Mouse (Mus musculus) megakaryocyte-erythroid progenitor cell, adult 5-6 weeks (primary cell): Measurements from ENCODE around the gene Naa20. TPM values are rescaled to one million over a fixed set of nuclear protein-coding genes. Genes with fewer than 3 reads are reported as not detected.

Experiments used
- ATAC-seq: replicated peaks from 2 replicates; pipeline ENCODE4 v1.8.0; 2016; ENCODE audit warnings: mild to moderate bottlenecking, inconsistent platforms; ENCODE audit not compliant: severe bottlenecking, poor library complexity, low FRiP score, low TSS enrichment
- total RNA-seq, 2 experiments: library from RNA; stranded (forward) in 1 of 2; stranded (reverse) in 1 of 2; fragments of 200-1000, 215-1000 nt in 1 of 2; fragments of >200 nt in 1 of 2; fragmentation: Nextera tagmentation in 1 of 2; gene quantifications; 2 replicates each; pipeline ENCODE4 v1.2.3; 2014 to 2017

Gene Naa20
- total RNA-seq, 2 experiments from 2014 or later: 55.0 to 63.9 TPM

DNA sequence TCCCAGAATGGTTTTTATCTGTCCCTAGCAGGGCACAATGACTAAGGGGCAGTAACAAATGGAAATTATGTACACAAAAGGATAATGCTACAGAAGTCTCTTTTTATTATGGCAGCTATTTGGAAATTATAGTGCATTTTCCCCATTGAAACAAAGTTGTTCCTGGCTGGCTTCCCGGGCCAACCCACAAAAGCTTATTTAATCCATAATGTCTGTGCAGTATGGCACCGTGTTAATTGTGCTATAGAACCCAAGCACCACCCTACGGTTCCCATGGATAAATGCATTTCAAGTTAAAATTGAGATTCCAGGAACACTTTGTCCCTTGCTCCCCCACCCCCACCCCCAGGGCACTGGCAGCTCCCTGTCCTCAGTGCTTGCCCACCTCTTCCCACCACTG, 42.4 kb downstream of the Naa20 start:
- ATAC-seq: no peak

DNA sequence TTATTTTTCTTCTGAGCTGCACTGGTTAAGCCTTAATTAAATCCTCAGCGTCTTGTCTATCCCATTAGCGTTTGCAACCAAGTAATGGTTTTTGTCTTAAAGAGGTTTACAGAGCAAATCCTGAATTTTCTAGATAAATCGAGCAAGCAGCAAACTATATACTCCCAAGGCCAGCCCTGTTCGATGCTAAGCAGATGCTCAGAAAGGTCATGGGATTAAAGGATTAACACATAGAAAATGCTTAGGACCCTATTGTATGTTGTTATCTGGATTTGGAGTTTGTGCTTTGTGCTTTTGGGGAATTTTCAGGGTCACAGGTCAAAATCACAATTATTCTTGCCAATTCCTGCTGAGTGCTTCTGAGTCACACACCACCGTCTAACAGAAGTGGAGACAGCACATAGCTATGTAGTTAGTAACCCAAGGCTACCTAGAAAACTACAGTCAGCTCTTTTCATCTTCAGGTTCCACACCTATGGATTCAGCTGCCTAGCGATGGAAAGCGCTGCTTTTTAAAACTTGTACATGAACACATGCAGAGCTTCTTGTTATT, 46.6 kb downstream of the Naa20 start:
- no peak for ATAC-seq

DNA sequence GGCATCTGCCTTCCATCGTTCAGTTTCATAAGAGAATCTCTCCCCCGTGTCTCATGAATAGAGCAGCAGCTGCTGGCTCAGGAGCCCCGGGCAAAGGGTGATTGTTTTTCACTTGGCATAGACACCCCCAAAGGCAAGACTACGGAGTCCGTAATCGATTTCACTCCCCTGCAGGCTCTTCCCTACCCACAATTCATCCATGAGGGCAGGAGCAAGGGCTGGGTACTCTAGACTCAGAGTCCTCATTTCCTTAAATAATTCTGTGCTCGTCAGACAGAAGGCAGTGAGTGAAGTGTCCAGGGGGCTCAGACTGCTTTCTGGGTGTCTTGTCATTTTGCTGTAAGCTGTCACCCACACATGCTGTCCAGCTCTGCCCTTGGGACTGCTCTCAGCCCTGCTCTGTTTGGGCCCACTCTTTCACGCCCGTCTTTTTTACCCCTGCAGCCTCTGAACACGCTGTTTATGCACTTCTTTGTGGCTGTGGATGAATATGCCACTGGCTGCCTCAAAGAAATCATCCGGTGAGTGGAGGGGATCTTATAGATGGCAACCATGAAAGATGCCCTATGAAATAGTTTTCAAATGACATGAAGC, 47.7 kb downstream of the Naa20 start:
- ATAC-seq: no peak

DNA sequence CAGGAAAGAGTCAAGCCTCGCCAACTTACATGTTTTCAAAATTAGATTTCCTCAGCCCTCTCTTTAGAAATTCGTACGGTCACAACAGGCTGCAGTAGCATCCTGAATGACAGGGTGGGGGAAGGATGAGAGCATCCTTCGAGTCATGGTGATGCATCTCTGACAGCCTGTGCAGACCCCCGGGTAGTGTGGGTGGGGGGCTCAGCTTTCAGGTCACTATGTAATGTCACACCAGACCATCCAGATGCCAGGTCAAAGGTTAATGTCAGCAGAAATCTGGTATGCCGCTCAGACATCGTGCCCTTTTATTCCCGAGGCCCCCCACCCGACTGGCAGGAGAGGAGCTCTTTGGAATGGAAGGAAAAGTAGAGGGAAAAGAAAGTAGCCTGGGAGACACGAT, 48.3 kb downstream of the Naa20 start:
- ATAC-seq: no peak

DNA sequence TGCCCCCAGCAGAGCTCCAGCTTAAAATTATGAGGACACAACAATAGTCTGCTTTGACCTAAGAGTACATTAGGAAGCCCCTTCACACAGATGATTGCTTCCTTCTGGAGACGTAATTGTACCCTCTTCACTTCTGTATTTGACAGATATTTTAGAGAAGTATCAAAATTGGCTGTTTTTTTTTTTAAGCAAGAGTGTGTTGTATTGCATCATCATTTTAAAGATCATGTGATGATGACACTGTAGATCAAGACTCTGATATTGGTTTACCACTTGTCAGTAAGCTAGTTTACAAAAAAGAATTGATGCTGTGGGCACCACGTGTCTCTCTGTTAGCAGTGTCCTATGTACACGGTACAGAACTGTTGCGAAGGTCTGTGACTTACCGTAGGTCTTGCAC, 50.8 kb downstream of the Naa20 start:
- no peak for ATAC-seq

DNA sequence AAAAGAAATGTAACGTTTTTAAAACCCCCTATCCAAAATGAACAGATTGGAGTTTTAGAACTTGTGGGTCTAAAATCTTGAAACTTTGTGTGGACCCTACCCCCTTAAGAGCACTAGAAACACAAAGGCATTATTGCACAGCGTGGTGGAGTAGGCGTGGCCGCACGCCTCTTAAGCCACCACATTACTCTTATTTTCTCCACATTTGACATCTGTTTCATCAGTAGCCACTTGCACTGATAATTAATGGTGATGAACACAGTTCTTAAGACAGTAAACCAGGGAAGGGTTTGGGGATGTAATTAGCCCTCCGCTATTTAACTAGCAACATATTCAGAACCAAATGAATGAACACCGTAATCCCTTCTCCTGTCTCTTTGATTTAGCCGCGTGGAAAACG, 53.9 kb downstream of the Naa20 start:
- ATAC-seq: no peak

DNA sequence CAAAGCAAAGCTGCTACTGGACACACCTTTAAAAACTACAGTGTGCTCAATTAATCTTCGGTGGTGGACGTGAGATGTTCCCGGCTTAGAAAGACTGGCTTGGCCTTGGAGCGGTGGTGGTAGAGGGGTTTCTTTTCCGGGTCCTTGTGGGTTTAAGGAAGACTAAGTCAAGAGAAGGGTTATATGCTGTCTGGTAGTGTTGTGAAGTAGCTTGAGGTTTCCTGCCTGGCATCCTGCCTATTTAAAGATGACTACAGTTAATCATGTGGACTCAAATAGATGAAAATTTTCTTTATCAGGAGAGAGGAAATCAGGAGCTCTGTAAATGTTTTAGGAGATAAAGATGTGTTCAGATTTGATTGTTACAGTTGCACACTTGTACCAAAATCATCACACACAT, 54.4 kb downstream of the Naa20 start:
- no peak for ATAC-seq

DNA sequence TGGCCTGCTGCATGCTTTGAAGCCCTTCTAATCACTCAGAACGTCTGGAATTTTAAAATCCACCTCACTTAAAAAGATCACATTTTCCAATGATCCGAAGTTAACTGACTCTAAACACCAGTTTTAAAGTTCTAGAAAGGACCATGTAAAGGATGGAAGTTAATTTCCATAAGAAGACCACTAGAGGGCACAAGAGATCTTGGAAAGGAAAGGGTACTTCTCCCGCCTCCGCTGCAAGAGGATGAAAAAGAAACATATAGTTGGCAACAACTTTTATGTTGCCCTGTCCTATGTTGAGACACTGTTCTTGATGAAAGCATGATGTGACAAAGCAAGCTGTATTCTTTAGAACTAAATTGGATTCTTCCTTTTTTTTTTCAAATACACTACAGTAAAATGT, 55.6 kb downstream of the Naa20 start:
- ATAC-seq: peak; percentile 89

DNA sequence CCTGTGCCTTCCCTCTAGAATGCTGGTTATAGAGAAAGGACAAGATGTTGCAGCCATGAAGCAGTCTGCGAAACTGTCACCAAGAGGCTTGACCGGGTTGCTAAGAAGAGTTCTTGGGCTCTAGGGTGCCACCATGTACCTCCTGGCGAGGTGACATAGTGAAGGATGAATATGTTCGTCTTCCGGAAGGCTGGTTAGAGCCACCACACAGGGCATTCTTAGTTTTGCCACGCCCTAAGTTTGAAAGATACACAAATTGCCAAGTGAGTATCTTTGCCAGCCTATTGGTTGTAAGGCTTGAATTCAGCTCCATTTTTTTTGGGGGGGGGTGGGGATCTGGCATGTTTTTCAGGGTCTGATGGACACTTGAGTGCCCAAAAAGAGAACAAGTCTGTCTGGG, 56.2 kb downstream of the Naa20 start:
- no peak for ATAC-seq

DNA sequence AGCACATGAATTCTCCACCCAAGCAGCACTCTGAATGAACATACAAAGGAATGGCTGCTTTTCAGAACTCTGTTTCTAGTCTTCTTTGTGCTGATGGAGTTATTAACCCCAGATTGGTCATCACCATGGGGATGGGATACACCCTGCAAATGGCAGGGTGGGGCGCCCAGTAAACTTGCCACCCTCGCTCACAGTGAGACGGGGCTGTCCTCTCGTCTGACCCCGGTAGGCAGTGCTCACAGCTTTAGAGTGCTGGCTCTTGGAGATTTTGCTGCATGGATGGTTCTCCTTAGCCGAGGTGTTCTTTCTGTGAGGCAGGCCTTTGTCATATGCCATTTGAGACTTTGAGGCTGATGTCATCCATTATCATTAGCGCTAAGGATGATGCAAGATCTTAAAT, 56.7 kb downstream of the Naa20 start:
- ATAC-seq: no peak

DNA sequence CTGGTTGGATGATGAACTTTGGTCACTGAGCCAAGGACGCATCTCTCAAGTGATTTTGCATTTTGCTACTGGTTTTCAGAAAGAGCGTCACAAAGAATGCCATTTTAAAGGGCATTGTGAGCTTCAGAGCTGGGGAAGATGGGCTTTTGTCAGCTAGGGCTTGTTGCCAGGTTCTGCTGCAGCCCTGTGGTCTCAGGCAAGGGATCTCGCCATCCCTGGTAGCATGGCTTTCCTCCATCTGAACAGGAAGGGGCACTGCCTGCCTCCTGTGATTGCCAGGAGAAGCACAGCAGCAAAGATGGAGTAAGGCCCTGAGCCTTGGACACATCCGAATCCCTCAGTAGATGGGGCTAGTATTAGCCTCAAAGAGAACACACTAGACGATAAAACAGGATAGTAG, 60.0 kb downstream of the Naa20 start:
- no peak for ATAC-seq

Other genes starting within 250 kb of the Naa20 start
- gene Rin2, start 226.9 kb upstream of the Naa20 start, total RNA-seq (2014; fragmentation: Nextera tagmentation): 0.15 TPM in 1 of 2 replicates, not detected in the other
- 0.61 TPM in 1 of 2 replicates, not detected in the other for gene Rin2, start 226.9 kb upstream of the Naa20 start, total RNA-seq (2017)
- gene Cfap61, start 32.7 kb downstream of the Naa20 start, total RNA-seq (2014; fragmentation: Nextera tagmentation): not detected in 2 replicates
- not detected in 2 replicates for gene Cfap61, start 32.7 kb downstream of the Naa20 start, total RNA-seq (2017)
- 27.6 and 33.1 TPM in 2 replicates for gene Crnkl1, start 32.9 kb downstream of the Naa20 start, total RNA-seq (2014; fragmentation: Nextera tagmentation)
- gene Crnkl1, start 32.9 kb downstream of the Naa20 start, total RNA-seq (2017): 86.4 and 91.4 TPM in 2 replicates